Mouse (Mus musculus) gastrocnemius, postnatal 4 days (tissue): Measurements from ENCODE around the gene Cd300ld4. TPM values are rescaled to one million over a fixed set of nuclear protein-coding genes. Genes with fewer than 3 reads are reported as not detected.
"Not testable (repeated sequence)": the region's sequence is repeated elsewhere in the genome, so short reads cannot be mapped to it uniquely, and the experiment has no call there.

ENCODE experiments used
- DNase-seq, 2 experiments: peaks; one replicate each; pipeline ENCODE4 v3.0.0; 2021 to 2022; ENCODE audit warnings: low spot score in 2 of 2, mixed read lengths in 2 of 2
- long read RNA-seq, 2 experiments: library from polyadenylated mRNA; stranded (forward); transcript quantifications; one replicate each; pipeline ENCODE4 v2.0.0; 2021
- total RNA-seq, 2 experiments: library from RNA; stranded (reverse); gene quantifications; 2 replicates each; pipeline ENCODE4 v1.2.3; 2021

The Cd300ld4 gene
- 1 to 10 TPM in 1 of 2 experiments, not detected in 1; 1.4 TPM for total RNA-seq
- long read RNA-seq, experiment 1 = 0 reads
- long read RNA-seq, experiment 2 = 0 reads

GRCm38 (mm10) chr11:115026912-115027311, at the start of gene Cd300ld4:
TSS of gene Cd300ld4 (minus strand) at chr11:115027012.
- not testable (repeated sequence) for DNase-seq

- no peak for DNase-seq
Measured at GRCm38 (mm10) chr11:115075859-115076258, 49.0 kb upstream of the Cd300ld4 start.

- DNase-seq = no peak
Measured at GRCm38 (mm10) chr11:115075407-115075806, 48.6 kb upstream of the Cd300ld4 start.

GRCm38 (mm10) chr11:115073002-115073401, 46.2 kb upstream of the Cd300ld4 start:
- no peak for DNase-seq

GRCm38 (mm10) chr11:115071631-115072294, 45.0 kb upstream of the Cd300ld4 start:
- DNase-seq = peak in 1 of 2 experiments; percentile 45

- no peak for DNase-seq
Measured at GRCm38 (mm10) chr11:115071015-115071551, 44.3 kb upstream of the Cd300ld4 start.

GRCm38 (mm10) chr11:115066768-115067167, 40.0 kb upstream of the Cd300ld4 start:
- no peak for DNase-seq

- DNase-seq = no peak
Measured at GRCm38 (mm10) chr11:115062077-115062476, 35.3 kb upstream of the Cd300ld4 start, which contains the start of gene Cd300e. TSS of gene Cd300e (minus strand) at chr11:115062177.

GRCm38 (mm10) chr11:115059797-115060196, 33.0 kb upstream of the Cd300ld4 start:
- DNase-seq = no peak

GRCm38 (mm10) chr11:115058701-115059100, 31.9 kb upstream of the Cd300ld4 start:
- no peak for DNase-seq

- DNase-seq = no peak
Measured at GRCm38 (mm10) chr11:115054537-115054936, 27.7 kb upstream of the Cd300ld4 start.

GRCm38 (mm10) chr11:115052991-115053390, 26.2 kb upstream of the Cd300ld4 start:
- no peak for DNase-seq

- DNase-seq = no peak
Measured at GRCm38 (mm10) chr11:115052206-115052605, 25.4 kb upstream of the Cd300ld4 start.

- DNase-seq = no peak
Measured at GRCm38 (mm10) chr11:115049282-115049895, 22.6 kb upstream of the Cd300ld4 start.

GRCm38 (mm10) chr11:115048259-115048658, 21.4 kb upstream of the Cd300ld4 start, which contains the start of gene Cd300ld3:
TSS of gene Cd300ld3 (minus strand) at chr11:115048409.
- no peak for DNase-seq

GRCm38 (mm10) chr11:115037669-115038068, 10.9 kb upstream of the Cd300ld4 start, which contains the start of gene Cd300ld5:
TSS of gene Cd300ld5 (minus strand) at chr11:115037769.
- not testable (repeated sequence) for DNase-seq

- not testable (repeated sequence) for DNase-seq
Measured at GRCm38 (mm10) chr11:115016093-115016492, 10.7 kb downstream of the Cd300ld4 start, which contains the start of gene Cd300ld2. TSS of gene Cd300ld2 (minus strand) at chr11:115016193.

- DNase-seq = no peak
Measured at GRCm38 (mm10) chr11:115004070-115004469, 22.7 kb downstream of the Cd300ld4 start.

- no peak for DNase-seq
Measured at GRCm38 (mm10) chr11:115001474-115002040, 25.3 kb downstream of the Cd300ld4 start, which contains the start of gene Cd300c2. TSS of gene Cd300c2 (minus strand) at chr11:115001880.

- no peak for DNase-seq
Measured at GRCm38 (mm10) chr11:114989793-114990192, 37.0 kb downstream of the Cd300ld4 start, which contains the start of gene Cd300ld. TSS of gene Cd300ld (minus strand) at chr11:114989922.

- no peak for DNase-seq
Measured at GRCm38 (mm10) chr11:114981866-114982265, 44.9 kb downstream of the Cd300ld4 start.
